Mouse (Mus musculus) adrenal gland, postnatal 14 days (tissue): ENCODE measurements around the gene Gm10260. TPM values are rescaled to one million over a fixed set of nuclear protein-coding genes. Genes with fewer than 3 reads are reported as not detected.

Experiments
- DNase-seq: peaks from one replicate; pipeline ENCODE4 v3.0.0; 2021; ENCODE audit warnings: mixed read lengths
- long read RNA-seq, 2 experiments: library from polyadenylated mRNA; stranded (forward); transcript quantifications; one replicate each; pipeline ENCODE4 v2.0.0; 2021
- total RNA-seq: library from RNA; stranded (reverse); gene quantifications from 2 replicates; pipeline ENCODE4 v1.2.3, GENCODE M21; 2021

Gene Gm10260
- total RNA-seq: 242 and 293 TPM in 2 replicates
- long read RNA-seq, experiment 1, partial matches to known transcripts: 0 of 2 reads
- long read RNA-seq, experiment 1, other reads (novel, unspliced or antisense): 0 of 2 reads
- long read RNA-seq, experiment 2, partial matches to known transcripts: 0 of 1 reads
- long read RNA-seq, experiment 2, other reads (novel, unspliced or antisense): 0 of 1 reads

DNA sequence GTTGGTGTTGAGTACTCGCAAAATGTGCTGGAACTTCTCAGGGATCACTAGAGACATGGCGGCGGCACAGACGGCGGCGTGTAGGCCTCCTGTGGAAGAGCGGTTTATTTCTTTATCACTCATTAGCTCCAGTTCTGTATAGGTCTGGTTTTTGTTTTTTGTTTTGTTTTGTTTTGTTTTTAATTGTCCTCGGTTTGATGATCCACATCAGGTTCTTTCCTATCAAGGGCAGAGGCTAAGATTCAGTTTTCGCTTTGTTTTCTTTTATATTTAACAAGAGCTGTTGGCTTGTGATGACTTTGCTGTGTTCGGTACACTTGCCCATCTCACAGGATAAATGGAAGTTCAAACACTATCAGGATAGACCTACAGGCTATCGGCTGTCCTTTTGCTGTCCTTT lies at the start of gene Gm10260:
Gene Gm10260, minus strand, starts transcription at position 101 of the 400 bp plus-strand sequence.
- DNase-seq: no peak

DNA sequence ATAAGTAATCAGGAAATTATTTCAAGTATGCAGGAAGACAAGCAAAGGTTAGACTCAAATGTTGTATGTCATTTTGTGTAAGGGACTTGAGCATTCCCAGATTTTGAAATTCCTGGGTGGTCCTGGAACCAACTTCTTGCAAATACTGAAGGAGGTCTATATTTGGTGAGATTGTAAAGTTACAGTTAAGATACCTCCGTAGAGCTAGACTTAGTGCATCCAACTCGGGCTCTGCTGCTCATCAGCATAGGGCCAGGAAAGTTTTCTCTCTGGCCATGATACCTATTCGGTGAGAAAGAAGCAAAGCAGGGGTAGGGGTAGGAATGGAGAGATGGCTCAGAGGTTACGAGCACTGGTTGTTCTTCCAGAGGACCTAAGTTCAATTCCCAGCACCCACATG lies 49.4 kb upstream of the Gm10260 start:
- DNase-seq: no peak

DNA sequence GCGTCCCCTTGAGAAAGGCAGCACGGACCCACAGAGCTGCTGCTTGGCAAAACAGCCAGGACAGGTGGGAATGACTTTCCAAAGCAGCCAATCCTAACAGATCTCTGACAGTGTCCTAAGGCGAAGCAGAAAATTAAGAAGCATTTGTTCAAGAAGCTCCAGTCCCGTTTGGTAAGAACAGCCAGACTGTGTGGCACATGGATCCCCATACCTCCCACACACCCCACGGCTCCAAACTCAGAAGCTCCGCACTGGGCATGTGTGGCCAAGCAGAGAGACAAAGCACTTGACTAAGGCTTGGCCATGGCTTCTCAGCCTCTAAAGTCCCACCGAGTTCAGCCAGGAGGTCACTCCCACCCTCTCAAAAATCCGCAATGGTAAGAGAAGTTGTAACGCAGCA lies 45.5 kb upstream of the Gm10260 start:
- no peak for DNase-seq

DNA sequence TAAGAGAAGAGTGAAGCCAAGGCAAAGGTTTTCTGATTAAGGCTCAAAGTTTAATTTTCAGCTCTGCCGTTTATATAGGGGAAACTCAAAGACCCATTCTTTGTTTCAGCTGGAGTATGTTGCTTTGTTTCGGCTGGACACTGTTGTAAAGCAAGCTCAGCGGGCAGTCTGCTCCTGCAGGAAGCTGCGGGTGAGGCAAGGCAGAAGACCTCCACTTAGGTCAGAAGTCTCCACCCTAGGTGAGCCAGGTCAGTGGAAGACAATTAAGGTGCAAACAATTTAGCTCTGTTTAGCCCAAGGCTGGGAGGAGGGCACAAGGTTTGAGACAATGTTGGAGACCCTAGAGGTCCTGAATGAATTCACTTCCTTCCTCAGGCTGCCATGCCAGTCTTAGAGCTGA lies 42.0 kb upstream of the Gm10260 start:
- DNase-seq: no peak

DNA sequence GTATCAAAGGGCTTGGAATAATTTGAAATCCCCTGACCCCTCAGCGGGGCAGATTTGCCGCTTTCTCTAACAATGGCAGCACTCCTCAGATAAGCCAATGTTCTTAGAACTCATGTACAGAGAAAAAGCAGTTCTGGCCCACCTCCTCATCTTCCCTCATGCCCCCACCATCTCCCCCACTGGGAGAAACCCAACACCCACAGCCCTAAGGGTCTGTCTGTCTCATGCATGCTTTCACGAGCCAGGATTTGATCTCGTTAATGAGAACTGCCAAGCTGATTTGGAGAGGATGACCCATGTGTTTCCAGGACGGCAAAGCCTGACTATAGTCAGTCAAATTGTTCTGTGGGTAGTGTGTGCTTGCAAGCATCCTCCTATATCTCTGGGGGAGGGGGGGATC lies 37.0 kb upstream of the Gm10260 start:
- no peak for DNase-seq

- no peak for DNase-seq
These were observed 34.3 kb upstream of the Gm10260 start for GRCm38 (mm10) chr13:97794780-97795179.

DNA sequence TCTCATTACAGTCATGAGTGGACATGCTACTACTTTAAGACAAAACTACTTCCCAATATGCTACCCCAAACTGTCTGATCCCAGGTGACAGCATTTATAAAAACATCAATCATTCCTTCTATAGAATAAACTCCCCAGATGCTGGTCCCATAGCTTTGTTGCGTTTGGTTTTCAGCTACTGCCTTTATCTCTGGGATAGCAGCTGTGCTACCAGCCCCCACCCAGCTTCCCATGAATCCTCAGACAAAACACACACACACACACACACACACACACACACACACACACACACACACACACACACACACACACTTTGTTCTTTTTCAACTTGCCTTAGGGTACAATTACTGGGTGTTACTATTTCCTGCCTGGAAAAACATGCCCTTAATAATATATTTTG lies 33.5 kb upstream of the Gm10260 start:
- DNase-seq: no peak

GRCm38 (mm10) chr13:97791664-97792063 lies 31.2 kb upstream of the Gm10260 start:
- DNase-seq: no peak

- no peak for DNase-seq
These were observed 29.5 kb upstream of the Gm10260 start for GRCm38 (mm10) chr13:97789782-97790450.

DNA sequence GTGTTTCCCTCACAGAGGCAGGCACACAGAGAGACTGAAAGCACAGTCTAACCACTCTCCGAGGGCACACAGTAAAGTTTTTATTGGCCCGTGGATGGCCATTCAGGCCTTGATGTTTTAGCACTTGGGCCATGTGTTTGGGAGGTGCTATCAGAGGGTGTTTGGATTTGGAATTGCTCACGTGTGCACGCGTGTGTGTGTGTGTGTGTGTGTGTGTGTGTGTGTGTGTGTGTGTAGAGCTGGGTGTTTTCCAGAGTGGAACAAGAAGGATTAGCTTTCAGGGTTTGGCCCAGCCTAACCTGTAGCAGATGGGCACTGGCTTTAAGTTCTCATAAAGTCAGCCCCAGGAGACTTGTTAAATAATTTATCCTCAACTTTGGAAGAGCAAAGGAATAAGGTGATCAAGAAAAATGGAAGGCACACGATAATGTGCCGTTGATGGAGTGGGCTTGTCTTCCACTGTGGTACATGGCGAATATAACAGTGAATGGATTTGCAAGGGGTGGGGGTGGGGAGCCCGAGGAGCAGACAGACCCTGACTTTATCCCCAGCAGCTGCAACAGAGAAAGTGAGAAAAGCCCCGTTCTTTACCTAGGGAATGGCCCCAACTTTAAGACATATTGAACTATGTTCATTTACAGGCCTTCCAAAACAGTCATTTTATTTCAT lies 24.9 kb upstream of the Gm10260 start:
- DNase-seq: no peak

DNA sequence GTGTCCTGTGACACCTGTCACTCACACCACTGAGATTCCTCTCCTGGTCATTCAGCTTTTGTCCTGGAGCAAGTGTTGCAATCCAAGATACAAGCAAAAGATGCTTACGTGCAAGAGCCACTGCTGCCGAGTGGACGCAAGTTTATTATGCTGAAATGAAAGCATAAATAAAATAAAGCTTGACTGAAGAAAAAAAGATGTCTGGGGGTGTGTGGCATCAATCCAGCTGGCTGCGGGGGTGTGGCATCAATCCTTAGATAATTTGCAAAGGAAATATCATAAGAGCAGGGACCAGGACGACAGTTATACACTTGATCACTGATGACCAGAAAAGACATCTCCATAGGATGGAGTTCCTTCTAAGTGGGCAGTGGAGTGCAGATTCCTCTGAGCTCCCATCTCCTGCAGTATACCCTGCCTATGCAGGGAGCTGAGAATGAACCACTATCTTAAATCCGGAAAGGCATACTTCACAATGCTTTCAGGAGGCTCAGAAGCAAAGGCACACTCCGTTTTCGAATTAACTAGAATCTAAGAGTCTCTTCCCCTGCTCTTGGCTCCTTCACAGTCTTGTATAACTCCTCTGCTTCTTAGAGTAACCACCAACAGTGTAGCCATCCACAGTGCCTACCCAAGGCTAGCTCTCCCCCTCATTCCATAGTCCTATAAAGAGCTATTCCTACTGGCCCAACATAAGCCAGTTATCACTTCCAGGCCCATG lies 23.2 kb upstream of the Gm10260 start:
- no peak for DNase-seq

DNA sequence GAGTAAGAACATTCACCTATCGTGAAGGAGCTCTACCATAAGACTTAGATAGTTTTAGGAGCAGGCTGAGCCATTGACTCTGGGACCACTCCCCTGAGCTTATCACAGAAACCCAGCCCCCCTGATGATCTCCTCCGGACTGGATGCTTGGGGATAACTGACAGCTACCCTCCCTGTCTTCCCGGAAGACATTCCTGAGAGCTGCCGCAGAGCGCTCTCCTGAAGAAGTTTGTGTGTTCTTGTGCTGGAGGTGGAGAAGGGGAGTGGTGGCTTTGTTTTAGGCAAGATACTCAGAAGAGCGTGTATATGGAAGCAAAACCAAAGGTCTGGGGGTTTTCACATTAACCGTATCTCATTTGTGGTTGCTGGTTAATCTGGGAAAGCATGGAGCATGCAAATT lies 21.6 kb upstream of the Gm10260 start:
- DNase-seq: no peak

- DNase-seq: no peak
These were observed 21.2 kb upstream of the Gm10260 start for GRCm38 (mm10) chr13:97781637-97782036.

DNA sequence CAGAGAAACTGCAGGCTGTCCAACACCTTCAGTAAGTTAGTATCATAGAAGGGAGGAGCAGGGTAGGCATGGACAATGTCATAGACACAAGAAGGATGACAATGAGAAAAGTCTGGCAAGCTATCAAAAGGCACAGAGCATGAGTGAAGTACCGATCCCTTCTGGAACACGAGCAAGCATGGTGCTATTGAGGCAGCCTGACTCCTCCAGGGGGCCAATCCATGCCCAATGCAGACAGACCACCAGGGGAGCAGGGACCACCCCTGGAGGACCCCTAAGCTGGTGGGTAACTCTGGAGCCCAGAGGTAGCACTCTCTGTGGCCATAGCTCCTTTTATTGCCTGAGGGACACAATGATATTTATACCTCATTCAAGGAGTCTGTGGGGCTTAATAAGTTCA lies 20.1 kb upstream of the Gm10260 start:
- DNase-seq: no peak

- DNase-seq: no peak
These were observed 19.4 kb upstream of the Gm10260 start for GRCm38 (mm10) chr13:97779657-97780445.

DNA sequence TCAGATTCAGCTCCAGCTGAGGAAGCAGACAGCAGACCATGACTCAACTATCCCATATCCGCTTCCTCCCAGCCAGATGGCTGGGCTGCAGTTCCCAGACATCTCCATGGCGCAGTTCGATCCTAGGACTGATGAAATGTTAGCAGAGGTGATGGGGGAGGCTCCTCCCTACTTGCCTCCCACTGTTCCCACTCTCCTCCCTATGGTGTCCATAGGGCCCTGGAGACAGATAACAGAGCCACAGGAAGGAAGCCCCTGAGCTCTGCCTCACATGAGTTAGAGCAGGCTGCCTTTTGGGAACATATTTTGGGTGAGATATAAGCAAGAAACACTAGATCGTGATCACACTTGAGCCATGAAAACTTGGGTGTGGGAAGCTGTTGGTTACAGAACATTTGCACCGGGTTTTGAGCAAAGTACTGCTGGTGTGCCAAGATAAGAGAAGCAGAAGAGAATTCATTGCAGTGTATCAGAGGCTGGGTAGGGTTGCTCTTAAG lies 18.3 kb upstream of the Gm10260 start:
- DNase-seq: no peak

GRCm38 (mm10) chr13:97777667-97778066 lies 17.2 kb upstream of the Gm10260 start:
- DNase-seq: no peak

DNA sequence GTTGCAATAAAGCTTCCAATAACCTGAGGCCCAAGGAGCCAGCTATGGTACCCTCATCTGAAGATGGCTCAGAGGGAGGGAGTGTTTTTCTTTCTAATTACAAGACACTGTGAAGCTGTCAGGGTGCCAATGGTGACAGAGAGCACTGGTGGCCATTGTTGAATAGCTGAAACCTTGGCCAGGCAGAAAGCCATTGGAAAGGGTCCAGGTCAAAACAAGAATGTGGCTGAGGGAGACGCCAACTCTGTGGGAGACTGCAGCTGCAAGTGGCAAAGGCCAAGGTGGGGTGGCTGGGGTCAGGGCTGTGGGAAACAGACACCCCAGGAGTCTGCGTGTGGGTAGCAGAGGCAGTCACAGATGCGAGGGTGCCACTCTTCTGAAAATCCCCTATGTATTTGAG lies 16.3 kb upstream of the Gm10260 start:
- DNase-seq: peak; percentile 71

GRCm38 (mm10) chr13:97775907-97776306 lies 15.5 kb upstream of the Gm10260 start:
- no peak for DNase-seq

- DNase-seq: peak; percentile 75
These were observed 14.5 kb upstream of the Gm10260 start for GRCm38 (mm10) chr13:97774740-97775425.

DNA sequence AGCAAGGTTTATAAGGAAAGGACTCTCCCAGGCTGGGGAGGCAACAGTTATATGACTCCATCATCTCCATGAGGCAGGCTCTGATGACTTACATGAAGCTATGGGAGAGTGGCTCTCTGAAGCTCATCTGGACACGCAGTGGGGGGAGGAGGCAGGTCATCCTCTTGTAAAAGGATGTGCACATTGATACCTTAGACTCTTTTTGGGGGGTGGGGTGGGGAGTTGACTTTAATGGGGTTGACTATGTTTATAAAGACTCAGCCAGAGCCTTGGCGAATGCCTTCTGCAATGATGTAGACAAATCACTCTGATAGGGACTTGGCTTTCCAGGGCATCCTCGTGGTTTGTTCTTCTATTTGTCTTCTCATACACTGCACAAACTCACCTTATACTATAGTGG lies 8.8 kb upstream of the Gm10260 start:
- DNase-seq: no peak
